Mouse (Mus musculus) testis, adult 10 weeks (tissue): ENCODE results near the gene Gm4307. TPM values are rescaled to one million over a fixed set of nuclear protein-coding genes. Genes with fewer than 3 reads are reported as not detected.

Experiments used
- polyA plus RNA-seq: library from polyadenylated mRNA; stranded (reverse); fragments of 350-450 nt; fragmentation: Illumina TruSeq; extraction: RNeasy Lipid Tissue Mini Kit (QIAGEN cat#74804); gene quantifications from one replicate; pipeline ENCODE4 v1.2.3, GENCODE M21; 2014; ENCODE audit warnings: low read depth, low replicate concordance

Gene Gm4307
- polyA plus RNA-seq, result not detected

DNA sequence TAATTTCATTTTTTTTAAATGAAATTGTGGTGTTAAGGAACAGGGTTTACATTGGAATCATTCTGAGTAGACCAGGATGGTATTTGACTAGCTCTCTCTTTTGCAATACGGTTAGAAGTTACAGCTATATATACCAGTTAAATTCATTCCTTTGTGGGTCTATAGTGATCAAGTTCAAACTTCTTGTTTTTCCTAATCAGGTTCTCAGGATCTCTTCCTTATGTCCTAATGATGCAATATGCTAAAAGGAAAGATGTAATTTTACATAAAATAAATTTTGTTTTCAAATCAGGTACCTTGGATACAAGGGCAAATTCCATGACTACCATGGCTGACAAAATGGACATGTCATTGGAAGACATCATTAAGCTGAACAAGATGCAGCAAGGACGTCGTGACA lies at the start of gene Gm4307:
Gene Gm4307 (plus strand): TSS at position 301 of the 400 bp plus-strand sequence.

DNA sequence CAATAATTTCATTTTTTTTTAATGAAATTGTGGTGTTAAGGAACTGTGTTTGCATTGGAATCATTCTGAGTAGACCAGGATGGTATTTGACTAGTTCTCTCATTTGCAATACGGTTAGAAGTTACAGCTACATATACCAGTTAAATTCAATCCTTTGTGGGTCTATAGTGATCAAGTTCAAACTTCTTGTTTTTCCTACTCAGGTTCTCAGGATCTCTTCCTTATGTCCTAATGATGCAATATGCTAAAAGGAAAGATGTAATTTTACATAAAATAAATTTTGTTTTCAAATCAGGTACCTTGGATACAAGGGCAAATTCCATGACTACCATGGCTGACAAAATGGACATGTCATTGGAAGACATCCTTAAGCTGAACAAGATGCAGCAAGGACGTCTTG lies 25.8 kb upstream of the Gm4307 start, which contains the start of gene Gm4301:
Gene Gm4301 (plus strand): TSS at position 301 of the 400 bp plus-strand sequence.

DNA sequence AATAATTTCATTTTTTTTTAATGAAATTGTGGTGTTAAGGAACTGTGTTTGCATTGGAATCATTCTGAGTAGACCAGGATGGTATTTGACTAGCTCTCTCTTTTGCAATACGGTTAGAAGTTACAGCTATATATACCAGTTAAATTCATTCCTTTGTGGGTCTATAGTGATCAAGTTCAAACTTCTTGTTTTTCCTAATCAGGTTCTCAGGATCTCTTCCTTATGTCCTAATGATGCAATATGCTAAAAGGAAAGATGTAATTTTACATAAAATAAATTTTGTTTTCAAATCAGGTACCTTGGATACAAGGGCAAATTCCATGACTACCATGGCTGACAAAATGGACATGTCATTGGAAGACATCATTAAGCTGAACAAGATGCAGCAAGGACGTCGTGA lies 20.6 kb upstream of the Gm4307 start, which contains the start of gene Gm4302:
Gene Gm4302 (plus strand): TSS at position 301 of the 400 bp plus-strand sequence.

DNA sequence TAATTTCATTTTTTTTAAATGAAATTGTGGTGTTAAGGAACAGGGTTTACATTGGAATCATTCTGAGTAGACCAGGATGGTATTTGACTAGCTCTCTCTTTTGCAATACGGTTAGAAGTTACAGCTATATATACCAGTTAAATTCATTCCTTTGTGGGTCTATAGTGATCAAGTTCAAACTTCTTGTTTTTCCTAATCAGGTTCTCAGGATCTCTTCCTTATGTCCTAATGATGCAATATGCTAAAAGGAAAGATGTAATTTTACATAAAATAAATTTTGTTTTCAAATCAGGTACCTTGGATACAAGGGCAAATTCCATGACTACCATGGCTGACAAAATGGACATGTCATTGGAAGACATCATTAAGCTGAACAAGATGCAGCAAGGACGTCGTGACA lies 15.5 kb upstream of the Gm4307 start, which contains the start of gene Gm4303:
Gene Gm4303 (plus strand): TSS at position 301 of the 400 bp plus-strand sequence.

DNA sequence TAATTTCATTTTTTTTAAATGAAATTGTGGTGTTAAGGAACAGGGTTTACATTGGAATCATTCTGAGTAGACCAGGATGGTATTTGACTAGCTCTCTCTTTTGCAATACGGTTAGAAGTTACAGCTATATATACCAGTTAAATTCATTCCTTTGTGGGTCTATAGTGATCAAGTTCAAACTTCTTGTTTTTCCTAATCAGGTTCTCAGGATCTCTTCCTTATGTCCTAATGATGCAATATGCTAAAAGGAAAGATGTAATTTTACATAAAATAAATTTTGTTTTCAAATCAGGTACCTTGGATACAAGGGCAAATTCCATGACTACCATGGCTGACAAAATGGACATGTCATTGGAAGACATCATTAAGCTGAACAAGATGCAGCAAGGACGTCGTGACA lies 10.3 kb upstream of the Gm4307 start, which contains the start of gene Gm4305:
Gene Gm4305 (plus strand): TSS at position 301 of the 400 bp plus-strand sequence.

DNA sequence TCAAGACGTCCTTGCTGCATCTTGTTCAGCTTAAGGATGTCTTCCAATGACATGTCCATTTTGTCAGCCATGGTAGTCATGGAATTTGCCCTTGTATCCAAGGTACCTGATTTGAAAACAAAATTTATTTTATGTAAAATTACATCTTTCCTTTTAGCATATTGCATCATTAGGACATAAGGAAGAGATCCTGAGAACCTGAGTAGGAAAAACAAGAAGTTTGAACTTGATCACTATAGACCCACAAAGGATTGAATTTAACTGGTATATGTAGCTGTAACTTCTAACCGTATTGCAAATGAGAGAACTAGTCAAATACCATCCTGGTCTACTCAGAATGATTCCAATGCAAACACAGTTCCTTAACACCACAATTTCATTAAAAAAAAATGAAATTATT lies 21.3 kb downstream of the Gm4307 start, which contains the start of gene Gm4312:
Gene Gm4312 (minus strand): TSS at position 101 of the 400 bp plus-strand sequence.

Other genes with a start within 250 kb of the Gm4307 start
- gene Gm4301, start 25.7 kb upstream of the Gm4307 start, polyA plus RNA-seq, result not detected
- not detected for gene Gm4302, start 20.5 kb upstream of the Gm4307 start, polyA plus RNA-seq
- not detected for gene Gm4303, start 15.4 kb upstream of the Gm4307 start, polyA plus RNA-seq
- gene Gm4305, start 10.2 kb upstream of the Gm4307 start, polyA plus RNA-seq, result not detected
- not detected for gene Gm4312, start 21.2 kb downstream of the Gm4307 start, polyA plus RNA-seq
- gene Tmtc3, start 126.0 kb downstream of the Gm4307 start, polyA plus RNA-seq, result 15.0 TPM
- gene Cep290, start 126.2 kb downstream of the Gm4307 start, polyA plus RNA-seq, result 365 TPM
- gene 4930430F08Rik, start 229.1 kb downstream of the Gm4307 start, polyA plus RNA-seq, result 76.7 TPM
- gene 1700017N19Rik, start 229.1 kb downstream of the Gm4307 start, polyA plus RNA-seq, result 505 TPM